Mouse (Mus musculus) limb, embryonic 13.5 days (tissue): ENCODE results near the gene Nrros. TPM values are rescaled to one million over a fixed set of nuclear protein-coding genes. Genes with fewer than 3 reads are reported as not detected.
"Not testable (repeated sequence)": the region's sequence is repeated elsewhere in the genome, so short reads cannot be mapped to it uniquely, and the experiment has no call there.

ENCODE experiments used
- ATAC-seq: fragments of 200-750 bp; cut with Nextera tagmentation; 2 replicates; pipeline ENCODE4 v1.8.0; 2017; ENCODE audit warnings: low read depth, moderate number of reproducible peaks, moderate TSS enrichment; ENCODE audit not compliant: low FRiP score
- H3K27ac ChIP-seq: fragments of 300-500 bp; sonication (generic); 2 replicates; pipeline ENCODE4 v1.5.1; 2015; ENCODE audit warnings: inconsistent platforms, mild to moderate bottlenecking, moderate library complexity
- H3K27me3 ChIP-seq: fragments of 300-500 bp; sonication (generic); 2 replicates; pipeline ENCODE4 v1.6.1; 2015; ENCODE audit warnings: mild to moderate bottlenecking, inconsistent platforms
- H3K36me3 ChIP-seq: fragments of 300-500 bp; sonication (generic); 2 replicates; pipeline ENCODE4 v1.6.1; 2015; ENCODE audit warnings: inconsistent platforms, mild to moderate bottlenecking, moderate library complexity
- H3K4me1 ChIP-seq: fragments of 300-500 bp; sonication (generic); 2 replicates; pipeline ENCODE4 v1.6.1; 2015; ENCODE audit warnings: inconsistent platforms
- H3K4me2 ChIP-seq: fragments of 300-500 bp; sonication (generic); replicated peaks from 2 replicates; pipeline ENCODE4 v1.6.1; 2015; ENCODE audit warnings: inconsistent platforms, mild to moderate bottlenecking, moderate library complexity
- H3K4me3 ChIP-seq: fragments of 300-500 bp; sonication (generic); 2 replicates; pipeline ENCODE4 v1.5.1; 2015; ENCODE audit warnings: moderate library complexity, mild to moderate bottlenecking, inconsistent platforms
- H3K9ac ChIP-seq: fragments of 300-500 bp; sonication (generic); 2 replicates; pipeline ENCODE4 v1.6.1; 2015; ENCODE audit warnings: mild to moderate bottlenecking, inconsistent platforms
- H3K9me3 ChIP-seq: fragments of 300-500 bp; sonication (generic); 2 replicates; pipeline ENCODE4 v1.6.1; 2016; ENCODE audit warnings: inconsistent platforms
- WGBS: fragments of 180-500 bp; shearing (Covaris S2); methylation state at CpG from one replicate; pipeline ENCODE4 v1.1.7; 2015; 5-methylcytosine and 5-hydroxymethylcytosine counted together
- polyA plus RNA-seq: library from polyadenylated mRNA; unstranded; fragments of >200 nt; fragmentation: Nextera tagmentation; extraction: Ambion mirVana; gene quantifications from 2 replicates; pipeline ENCODE4 v1.2.1, GENCODE M21; 2015

Nrros gene
- polyA plus RNA-seq, 1 experiment from 2014 or later = 12.3 TPM

DNA sequence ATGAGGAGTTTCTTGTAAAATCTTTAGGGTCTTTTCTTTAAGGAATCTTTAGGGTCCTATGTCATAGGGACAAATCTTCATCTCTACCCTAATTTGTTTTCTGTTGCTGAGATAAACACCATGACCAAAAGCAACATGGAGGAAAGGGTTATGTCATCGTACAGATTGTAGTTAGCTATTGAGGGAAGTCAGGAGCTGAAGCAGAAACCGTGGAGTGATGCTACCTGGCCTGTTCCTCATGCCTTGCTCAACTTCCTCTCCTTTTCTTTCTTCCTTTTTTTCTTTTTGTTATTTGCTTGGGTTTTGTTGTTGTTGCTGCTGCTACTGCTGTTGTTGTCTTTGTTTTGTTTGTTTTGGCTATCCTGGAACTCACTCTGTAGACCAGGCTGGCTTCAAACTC lies 56.8 kb downstream of the Nrros start:
- Histone ChIP-seq H3K4me2 (no peak overlapping the region), H3K9me3 (peaks cover 2% of the 10 kb centered on the region; the same call in 1 of the 2 replicates), H3K27me3 (no peaks in the 10 kb centered on the region), H3K9ac (no peak overlapping the region), H3K27ac (no peak overlapping the region), H3K36me3 (peaks cover 50% of the 10 kb centered on the region), H3K4me1 (no peaks in the 10 kb centered on the region), H3K4me3 (no peak overlapping the region)
- 88% methylated on average over 2 of the region's 2 CpGs for WGBS
- ATAC-seq = no peak

GRCm38 (mm10) chr16:32108170-32108569 lies 57.2 kb downstream of the Nrros start:
- ATAC-seq = no peak
- H3K36me3 ChIP-seq = peaks cover 54% of the 10 kb centered on the region
- no peak overlapping the region for H3K27ac ChIP-seq
- 74% methylated on average over 7 of the region's 7 CpGs for WGBS
- no peaks in the 10 kb centered on the region for H3K27me3 ChIP-seq
- no peaks in the 10 kb centered on the region for H3K4me1 ChIP-seq
- no peak overlapping the region for H3K4me3 ChIP-seq
- no peak overlapping the region for H3K4me2 ChIP-seq
- H3K9me3 ChIP-seq = peaks cover 2% of the 10 kb centered on the region; the same call in 1 of the 2 replicates
- no peak overlapping the region for H3K9ac ChIP-seq

- Histone ChIP-seq H3K36me3 (peaks cover 61% of the 10 kb centered on the region), H3K9me3 (peaks cover 2% of the 10 kb centered on the region; the same call in 1 of the 2 replicates), H3K27me3 (no peaks in the 10 kb centered on the region), H3K27ac (no peak overlapping the region), H3K4me2 (no peak overlapping the region), H3K4me1 (no peaks in the 10 kb centered on the region), H3K4me3 (no peak overlapping the region), H3K9ac (no peak overlapping the region)
- 90% methylated on average over 12 of the region's 12 CpGs for WGBS
- no peak for ATAC-seq
Observed at GRCm38 (mm10) chr16:32107342-32108045, 57.9 kb downstream of the Nrros start.

DNA sequence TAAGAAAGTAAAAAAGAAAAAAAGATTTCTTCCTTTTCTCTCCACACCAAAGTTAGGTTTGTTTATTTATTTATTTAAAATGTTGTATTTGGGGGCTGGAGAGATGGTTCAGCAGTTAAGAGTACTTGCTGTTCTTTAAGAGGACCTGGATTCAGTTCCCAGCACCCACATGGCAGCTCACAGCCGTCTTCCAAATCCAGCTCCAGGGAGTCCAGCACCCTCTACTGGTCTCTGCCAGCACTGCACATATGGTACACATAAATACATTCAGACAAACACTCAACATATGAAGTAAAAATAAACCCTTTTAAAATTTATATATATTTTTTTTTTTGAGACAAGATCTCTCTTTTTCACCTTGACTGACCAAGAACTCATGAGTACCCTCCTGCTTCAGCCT lies 59.7 kb downstream of the Nrros start:
- Histone ChIP-seq H3K27me3 (no peaks in the 10 kb centered on the region), H3K4me3 (no peak overlapping the region), H3K9me3 (peaks cover 2% of the 10 kb centered on the region; the same call in 1 of the 2 replicates), H3K27ac (no peak overlapping the region), H3K4me1 (no peaks in the 10 kb centered on the region), H3K36me3 (peaks cover 66% of the 10 kb centered on the region), H3K9ac (no peak overlapping the region), H3K4me2 (no peak overlapping the region)
- no peak for ATAC-seq
- 93% methylated on average over 1 of the region's 1 CpGs for WGBS

- Histone ChIP-seq H3K9me3 (peaks cover 2% of the 10 kb centered on the region; the same call in 1 of the 2 replicates), H3K4me3 (no peak overlapping the region), H3K27me3 (no peaks in the 10 kb centered on the region), H3K4me2 (no peak overlapping the region), H3K36me3 (peaks cover 47% of the 10 kb centered on the region), H3K9ac (no peak overlapping the region), H3K4me1 (peaks cover 18% of the 10 kb centered on the region), H3K27ac (no peak overlapping the region)
- 88% methylated on average over 13 of the region's 13 CpGs for WGBS
- ATAC-seq = no peak
Observed at GRCm38 (mm10) chr16:32102295-32102694, 63.1 kb downstream of the Nrros start.

DNA sequence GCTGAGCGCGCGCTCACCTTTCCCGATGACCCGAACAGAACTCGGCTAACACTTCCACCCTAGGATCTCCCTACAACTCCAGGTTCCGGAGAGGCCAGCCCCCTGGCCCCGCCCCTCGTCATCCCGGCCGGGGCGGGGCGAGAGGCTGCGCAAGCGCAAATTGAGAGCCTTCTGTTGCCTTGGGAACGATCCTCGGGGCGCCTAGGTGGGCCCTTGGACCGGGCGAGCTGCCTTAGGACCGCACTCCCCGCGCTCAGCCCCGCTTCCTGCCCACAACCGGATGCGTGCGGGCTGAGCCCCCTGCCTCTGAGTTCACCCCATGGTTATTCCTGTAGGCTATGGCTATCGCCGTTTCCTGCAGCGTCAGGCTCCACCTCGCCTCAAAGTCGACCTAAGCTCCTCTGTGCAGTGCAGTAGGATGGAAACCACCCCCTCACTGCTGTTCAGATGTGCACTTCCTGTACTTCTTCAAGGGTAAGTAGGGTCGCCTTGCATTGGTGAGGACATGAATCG lies 65.7 kb downstream of the Nrros start, which contains the start of the genes Pigx and Cep19:
Gene Pigx, minus strand, starts transcription at position 103 of the 513 bp plus-strand sequence.
Gene Cep19, plus strand, starts transcription at position 163 of the 513 bp plus-strand sequence.
- H3K9me3 ChIP-seq = no peaks in the 10 kb centered on the region
- under 1% methylated on average over 33 of the region's 34 CpGs for WGBS

DNA sequence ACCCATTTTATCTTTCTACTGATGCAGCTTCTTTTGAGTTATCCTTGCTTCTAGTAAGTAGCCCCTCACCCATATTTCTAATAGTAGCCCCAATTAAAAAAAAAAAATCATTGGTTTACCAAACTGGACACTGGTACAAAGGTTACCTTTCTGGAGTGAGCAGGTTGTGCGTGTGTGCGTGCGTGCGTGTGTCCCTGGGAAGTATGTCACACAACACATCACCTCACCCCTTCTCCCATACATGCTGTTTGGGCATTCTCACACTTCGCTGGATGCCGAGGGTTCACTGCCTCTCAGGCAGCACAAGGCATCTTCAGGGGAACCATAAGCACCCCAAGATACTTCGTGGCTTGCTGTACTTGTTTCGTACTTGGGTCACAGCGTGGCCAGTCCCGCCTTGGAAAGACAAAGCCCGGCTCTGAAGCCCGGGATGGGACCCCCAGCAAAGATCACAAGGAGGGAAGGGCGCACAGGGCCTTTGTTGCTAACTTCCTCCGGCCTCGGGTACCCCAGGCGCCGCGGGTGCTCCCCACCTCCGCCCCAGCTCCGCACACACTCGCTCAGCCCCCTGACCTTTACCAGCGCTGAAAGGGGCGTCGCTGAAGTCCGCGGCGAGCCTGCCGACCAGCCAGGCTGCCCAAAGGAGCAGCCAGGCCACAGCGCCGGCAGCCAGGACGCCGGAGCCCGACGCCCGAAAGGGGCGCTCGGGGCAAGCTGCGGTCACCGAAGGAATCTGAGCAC lies 66.3 kb downstream of the Nrros start:
- H3K27me3 ChIP-seq = no peaks in the 10 kb centered on the region
- peak overlapping the region; percentile 83 for H3K4me2 ChIP-seq
- WGBS = under 1% methylated on average over 39 of the region's 39 CpGs
- peaks cover 18% of the 10 kb centered on the region for H3K4me1 ChIP-seq
- peak overlapping the region; percentile 86 for H3K4me3 ChIP-seq
- H3K27ac ChIP-seq = peak overlapping the region; percentile 82
- H3K36me3 ChIP-seq = peaks cover 36% of the 10 kb centered on the region
- peak overlapping the region; percentile 95 for H3K9ac ChIP-seq
- no peaks in the 10 kb centered on the region for H3K9me3 ChIP-seq
- peak; percentile 82 for ATAC-seq

More for the DNA sequence above, 65.7 kb downstream of the Nrros start, which contains the start of the genes Pigx and Cep19:
- Histone ChIP-seq H3K27me3 (no peaks in the 10 kb centered on the region), H3K4me2 (peak within 1 kb of the TSS; percentile 83), H3K4me3 (peak within 1 kb of the TSS; percentile 86), H3K9ac (peak within 1 kb of the TSS; percentile 95), H3K36me3 (peaks cover 37% of the 10 kb centered on the region), H3K27ac (peak within 1 kb of the TSS; percentile 82), H3K4me1 (peaks cover 18% of the 10 kb centered on the region)
- ATAC-seq = peak; percentile 96

DNA sequence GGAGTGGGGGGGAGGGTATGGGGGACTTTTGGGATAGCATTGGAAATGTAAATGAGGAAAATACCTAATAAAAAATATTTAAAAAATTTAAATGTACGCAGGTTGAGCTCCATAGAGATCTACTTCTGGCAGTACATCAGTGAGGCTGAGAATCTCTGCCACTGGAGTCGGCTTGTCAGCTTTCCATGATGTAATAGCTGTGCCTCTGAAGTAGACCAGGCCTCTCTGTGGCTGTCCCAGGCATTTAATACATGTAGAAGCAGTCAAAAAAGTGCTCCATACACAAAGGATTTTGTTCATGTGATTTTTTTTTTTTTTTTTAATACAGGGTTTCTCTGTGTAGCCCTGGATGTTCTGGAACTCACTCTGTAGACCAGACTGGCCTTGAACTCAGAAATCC lies 67.6 kb downstream of the Nrros start:
- H3K27ac ChIP-seq, ATAC-seq, H3K27me3 ChIP-seq, H3K9ac ChIP-seq, H3K4me3 ChIP-seq, H3K9me3 ChIP-seq: not testable (repeated sequence)
- Histone ChIP-seq H3K4me1 (peaks cover 18% of the 10 kb centered on the region), H3K36me3 (peaks cover 24% of the 10 kb centered on the region), H3K4me2 (0 out of 2 replicates have a peak overlapping the region, but pooled peaks have one; percentile 9)
- 87% methylated on average over 2 of the region's 2 CpGs for WGBS

Other genes starting within 250 kb of the Nrros start
- gene Pigz, start 231.7 kb downstream of the Nrros start, polyA plus RNA-seq = 0.50 and 0.79 TPM in 2 replicates
- gene 0610012G03Rik, start 217.1 kb downstream of the Nrros start, polyA plus RNA-seq = 84.2 and 86.6 TPM in 2 replicates
- 146 TPM in 2 replicates for gene Ncbp2, start 217.1 kb downstream of the Nrros start, polyA plus RNA-seq
- gene Senp5, start 162.3 kb downstream of the Nrros start, polyA plus RNA-seq = 16.8 and 18.2 TPM in 2 replicates
- 30.0 and 32.3 TPM in 2 replicates for gene Pak2, start 86.3 kb downstream of the Nrros start, polyA plus RNA-seq
- 124 and 126 TPM in 2 replicates for gene Pigx, start 65.9 kb downstream of the Nrros start, polyA plus RNA-seq
- gene Cep19, start 65.8 kb downstream of the Nrros start, polyA plus RNA-seq = 30.0 and 33.2 TPM in 2 replicates
- 0.36 TPM in 1 of 2 replicates, not detected in the other for gene Bex6, start 14.2 kb upstream of the Nrros start, polyA plus RNA-seq
- 10.5 and 12.3 TPM in 2 replicates for gene Fbxo45, start 81.6 kb upstream of the Nrros start, polyA plus RNA-seq
- 17.0 and 18.6 TPM in 2 replicates for gene Wdr53, start 81.6 kb upstream of the Nrros start, polyA plus RNA-seq
- gene Smco1, start 105.9 kb upstream of the Nrros start, polyA plus RNA-seq = not detected in 2 replicates
- gene Rnf168, start 111.9 kb upstream of the Nrros start, polyA plus RNA-seq = 37.1 and 37.2 TPM in 2 replicates
- gene Ubxn7, start 166.7 kb upstream of the Nrros start, polyA plus RNA-seq = 29.4 and 35.7 TPM in 2 replicates
- not detected in 2 replicates for gene Tm4sf19, start 234.9 kb upstream of the Nrros start, polyA plus RNA-seq